Mouse (Mus musculus) forebrain, embryonic 16.5 days (tissue): Measurements from ENCODE around the gene Lrrc10. TPM values are rescaled to one million over a fixed set of nuclear protein-coding genes. Genes with fewer than 3 reads are reported as not detected.
A peak's percentile ranks its signal among the peaks of the same experiment; 100 is the strongest.

Source experiments
- ATAC-seq: fragments of 200-750 bp; cut with Nextera tagmentation; 2 replicates; pipeline ENCODE4 v1.8.0; 2017; ENCODE audit warnings: mild to moderate bottlenecking, moderate library complexity
- H3K27ac ChIP-seq: fragments of 300-500 bp; sonication (generic); 2 replicates; pipeline ENCODE4 v1.5.1; 2014; ENCODE audit warnings: low read length, control low read depth
- H3K27me3 ChIP-seq: fragments of 300-500 bp; sonication (generic); replicated peaks from 2 replicates; pipeline ENCODE4 v1.6.1; 2014; ENCODE audit warnings: low read length; ENCODE audit not compliant: control insufficient read depth, insufficient read depth
- H3K36me3 ChIP-seq: fragments of 300-500 bp; sonication (generic); 2 replicates; pipeline ENCODE4 v1.6.1; 2014; ENCODE audit not compliant: control insufficient read depth, insufficient read depth
- H3K4me1 ChIP-seq: fragments of 300-500 bp; sonication (generic); replicated peaks from 2 replicates; pipeline ENCODE4 v1.6.1; 2014; ENCODE audit warnings: low read length; ENCODE audit not compliant: control insufficient read depth, insufficient read depth
- H3K4me2 ChIP-seq: fragments of 300-500 bp; sonication (generic); 2 replicates; pipeline ENCODE4 v1.6.1; 2014; ENCODE audit warnings: mild to moderate bottlenecking, low read length, control low read depth
- H3K4me3 ChIP-seq: fragments of 300-500 bp; sonication (generic); replicated peaks from 2 replicates; pipeline ENCODE4 v1.5.1; 2014; ENCODE audit warnings: mild to moderate bottlenecking, low read length, control low read depth
- H3K9ac ChIP-seq: fragments of 300-500 bp; sonication (generic); replicated peaks from 2 replicates; pipeline ENCODE4 v1.6.1; 2014; ENCODE audit warnings: low read depth, low read length, control low read depth
- H3K9me3 ChIP-seq: fragments of 300-500 bp; sonication (generic); 2 replicates; pipeline ENCODE4 v1.6.1; 2016; ENCODE audit warnings: low read length; ENCODE audit not compliant: control insufficient read depth
- WGBS: fragments of 180-500 bp; shearing (Covaris S2); extraction: QIAGEN DNeasy Blood & Tissue Kit; methylation state at CpG from one replicate; pipeline ENCODE4 v1.1.7; 2014; 5-methylcytosine and 5-hydroxymethylcytosine counted together
- polyA plus RNA-seq: library from polyadenylated mRNA; unstranded; fragments of >200 nt; fragmentation: Nextera tagmentation; extraction: Ambion mirVana; gene quantifications from 2 replicates; pipeline ENCODE4 v1.2.1, GENCODE M21; 2015

The Lrrc10 gene
- polyA plus RNA-seq, 1 experiment from 2014 or later, result not detected

GRCm38 (mm10) chr10:117064076-117064475, 18.9 kb downstream of the Lrrc10 start:
- peak; percentile 32 for ATAC-seq
- peak overlapping the region; percentile 66 for H3K4me2 ChIP-seq
- H3K9me3 ChIP-seq, result no peaks in the 10 kb centered on the region
- peak overlapping the region; percentile 87 for H3K4me3 ChIP-seq
- H3K9ac ChIP-seq, result peak overlapping the region; percentile 53; the same call in 1 of the 2 replicates
- H3K27me3 ChIP-seq, result no peaks in the 10 kb centered on the region
- H3K36me3 ChIP-seq, result peaks cover 24% of the 10 kb centered on the region
- 3% methylated on average over 7 of the region's 7 CpGs for WGBS
- peaks cover 6% of the 10 kb centered on the region for H3K4me1 ChIP-seq
- H3K27ac ChIP-seq, result peak overlapping the region; percentile 93

GRCm38 (mm10) chr10:117069109-117069508, 24.0 kb downstream of the Lrrc10 start:
- 96% methylated on average over 3 of the region's 3 CpGs for WGBS
- Histone ChIP-seq H3K9ac (no peak overlapping the region), H3K9me3 (no peaks in the 10 kb centered on the region), H3K4me2 (no peak overlapping the region), H3K27ac (no peak overlapping the region), H3K36me3 (peaks cover 12% of the 10 kb centered on the region), H3K27me3 (no peaks in the 10 kb centered on the region), H3K4me3 (no peak overlapping the region), H3K4me1 (no peaks in the 10 kb centered on the region)
- ATAC-seq, result no peak

GRCm38 (mm10) chr10:117072191-117072888, 27.2 kb downstream of the Lrrc10 start:
- no peak overlapping the region for H3K9ac ChIP-seq
- no peak overlapping the region for H3K4me2 ChIP-seq
- H3K4me1 ChIP-seq, result no peaks in the 10 kb centered on the region
- H3K27me3 ChIP-seq, result no peaks in the 10 kb centered on the region
- no peak for ATAC-seq
- peaks cover 21% of the 10 kb centered on the region for H3K36me3 ChIP-seq
- 91% methylated on average over 18 of the region's 18 CpGs for WGBS
- no peak overlapping the region for H3K4me3 ChIP-seq
- no peaks in the 10 kb centered on the region for H3K9me3 ChIP-seq
- H3K27ac ChIP-seq, result no peak overlapping the region

GRCm38 (mm10) chr10:117073176-117073575, 28.0 kb downstream of the Lrrc10 start:
- no peaks in the 10 kb centered on the region for H3K9me3 ChIP-seq
- peaks cover 21% of the 10 kb centered on the region for H3K36me3 ChIP-seq
- no peak overlapping the region for H3K27ac ChIP-seq
- 87% methylated on average over 7 of the region's 7 CpGs for WGBS
- no peaks in the 10 kb centered on the region for H3K27me3 ChIP-seq
- no peak overlapping the region for H3K9ac ChIP-seq
- no peak overlapping the region for H3K4me3 ChIP-seq
- no peaks in the 10 kb centered on the region for H3K4me1 ChIP-seq
- H3K4me2 ChIP-seq, result no peak overlapping the region
- ATAC-seq, result no peak

GRCm38 (mm10) chr10:117078284-117078683, 33.1 kb downstream of the Lrrc10 start:
- 75% methylated on average over 6 of the region's 6 CpGs for WGBS
- ATAC-seq, result no peak
- Histone ChIP-seq H3K9me3 (no peaks in the 10 kb centered on the region), H3K4me2 (no peak overlapping the region), H3K9ac (no peak overlapping the region), H3K27ac (no peak overlapping the region), H3K4me3 (no peak overlapping the region), H3K36me3 (peaks cover 19% of the 10 kb centered on the region), H3K27me3 (no peaks in the 10 kb centered on the region), H3K4me1 (no peaks in the 10 kb centered on the region)

GRCm38 (mm10) chr10:117081326-117081725, 36.2 kb downstream of the Lrrc10 start:
- no peaks in the 10 kb centered on the region for H3K27me3 ChIP-seq
- 83% methylated on average over 4 of the region's 4 CpGs for WGBS
- no peak for ATAC-seq
- no peak overlapping the region for H3K4me2 ChIP-seq
- peaks cover 5% of the 10 kb centered on the region for H3K36me3 ChIP-seq
- no peak overlapping the region for H3K9ac ChIP-seq
- no peaks in the 10 kb centered on the region for H3K4me1 ChIP-seq
- H3K27ac ChIP-seq, result no peak overlapping the region
- H3K4me3 ChIP-seq, result no peak overlapping the region
- no peaks in the 10 kb centered on the region for H3K9me3 ChIP-seq

- Histone ChIP-seq H3K27me3 (no peaks in the 10 kb centered on the region), H3K27ac (no peak overlapping the region), H3K4me3 (no peak overlapping the region), H3K9ac (no peak overlapping the region), H3K4me2 (no peak overlapping the region), H3K36me3 (peaks cover 2% of the 10 kb centered on the region; the same call in 1 of the 2 replicates), H3K4me1 (no peaks in the 10 kb centered on the region), H3K9me3 (no peaks in the 10 kb centered on the region)
- WGBS, result 83% methylated on average over 2 of the region's 2 CpGs
- ATAC-seq, result no peak
Measured at GRCm38 (mm10) chr10:117081914-117082359, 36.8 kb downstream of the Lrrc10 start.

- no peaks in the 10 kb centered on the region for H3K27me3 ChIP-seq
- H3K4me2 ChIP-seq, result no peak overlapping the region
- no peaks in the 10 kb centered on the region for H3K36me3 ChIP-seq
- peaks cover 3% of the 10 kb centered on the region; the same call in 1 of the 2 replicates for H3K4me1 ChIP-seq
- H3K27ac ChIP-seq, result no peak overlapping the region
- ATAC-seq, result no peak
- no peak overlapping the region for H3K4me3 ChIP-seq
- H3K9me3 ChIP-seq, result no peaks in the 10 kb centered on the region
- WGBS, result 74% methylated on average over 4 of the region's 4 CpGs
- no peak overlapping the region for H3K9ac ChIP-seq
Measured at GRCm38 (mm10) chr10:117089628-117090027, 44.5 kb downstream of the Lrrc10 start.

- no peak overlapping the region for H3K4me3 ChIP-seq
- peak; percentile 89 for ATAC-seq
- H3K27me3 ChIP-seq, result no peaks in the 10 kb centered on the region
- 56% methylated on average over 15 of the region's 15 CpGs for WGBS
- no peak overlapping the region for H3K9ac ChIP-seq
- no peaks in the 10 kb centered on the region for H3K36me3 ChIP-seq
- peak overlapping the region; percentile 4; the same call in 1 of the 2 replicates for H3K27ac ChIP-seq
- no peak overlapping the region for H3K4me2 ChIP-seq
- peaks cover 8% of the 10 kb centered on the region; the same call in 1 of the 2 replicates for H3K4me1 ChIP-seq
- no peaks in the 10 kb centered on the region for H3K9me3 ChIP-seq
Measured at GRCm38 (mm10) chr10:117094504-117095329, 49.6 kb downstream of the Lrrc10 start.
